Mouse (Mus musculus): ENCODE data around the gene Plekho2.

GRCm38 (mm10) chr9:65549139-65549538, 30.7 kb downstream of the Plekho2 start:
- TF ChIP-seq POLR2A (IDR thresholded peaks at IDR 0.05; ENCODE audit: insufficient read length, low read depth) (no peak), MYOD1 (IDR thresholded peaks at IDR 0.05; ENCODE audit: control insufficient read depth in 1 of 3, insufficient read length in 2 of 3, low read depth in 2 of 3) (no peak), USF1 (IDR thresholded peaks at IDR 0.05; ENCODE audit: low read depth) (no peak), POLR2AphosphoS2 (IDR thresholded peaks at IDR 0.05; ENCODE audit: insufficient read length, low read depth) (no peak), MYOG (IDR thresholded peaks at IDR 0.05; ENCODE audit: control insufficient read depth in 1 of 3, insufficient read depth in 1 of 3, insufficient read length in 2 of 3, low read depth in 2 of 3) (no peak), MAX (IDR thresholded peaks at IDR 0.05; ENCODE audit: low read depth) (no peak), TCF12 (IDR thresholded peaks at IDR 0.05; ENCODE audit: insufficient read depth, poor library complexity, severe bottlenecking) (no peak), E2F4 (IDR thresholded peaks at IDR 0.05; ENCODE audit: insufficient read depth) (no peak), CEBPB (IDR thresholded peaks at IDR 0.05; ENCODE audit: insufficient read depth, poor library complexity, severe bottlenecking) (no peak), SRF (IDR thresholded peaks at IDR 0.05; ENCODE audit: control insufficient read depth, insufficient read length, low read depth) (no peak)
